ENCODE assay signal across 1 mouse cellular context in genomic region chr5:86066551-86066929, GRCm38 (mm10).
TF ChIP-seq lines count a peak whose summit lies in the region.

No protein-coding gene starts in this region.

TF ChIP-seq in CH12.LX, 34 proteins besides CTCF, POLR2A, EP300 and RAD21 (continued from another document):
- TF ChIP-seq MYC (IDR thresholded peaks at IDR 0.05; ENCODE audit: low read depth, low read length) (0 out of 2 replicates have a peak, but pooled peaks have one; percentile 50), ZNF384 (IDR thresholded peaks at IDR 0.05; ENCODE audit: low read depth, low read length) (no peak), KAT2A (IDR thresholded peaks at IDR 0.05; ENCODE audit: insufficient replicate concordance, low read length) (no peak), SMC3 (IDR thresholded peaks at IDR 0.05; ENCODE audit: low read depth, low read length) (peak; percentile 78)
